Mouse (Mus musculus) brain, embryonic 18.5 days (tissue): ENCODE data around the gene Nufip1.
"Not testable (repeated sequence)": the region's sequence is repeated elsewhere in the genome, so short reads cannot be mapped to it uniquely, and the experiment has no call there.

Experiments
- DNase-seq: peaks from one replicate; pipeline ENCODE4 v3.0.0-alpha.2; 2012; ENCODE audit warnings: low read depth, low spot score

The Nufip1 gene

GRCm38 (mm10) chr14:76134975-76135374, 24.3 kb downstream of the Nufip1 start:
- no peak for DNase-seq

- DNase-seq: no peak
Measured at GRCm38 (mm10) chr14:76145248-76145647, 34.6 kb downstream of the Nufip1 start.

GRCm38 (mm10) chr14:76145868-76146267, 35.2 kb downstream of the Nufip1 start:
- DNase-seq: no peak

- no peak for DNase-seq
Measured at GRCm38 (mm10) chr14:76147061-76147460, 36.4 kb downstream of the Nufip1 start.

GRCm38 (mm10) chr14:76148294-76148693, 37.6 kb downstream of the Nufip1 start:
- DNase-seq: no peak

- DNase-seq: no peak
Measured at GRCm38 (mm10) chr14:76149531-76150179, 39.0 kb downstream of the Nufip1 start.

- DNase-seq: no peak
Measured at GRCm38 (mm10) chr14:76150499-76150898, 39.8 kb downstream of the Nufip1 start.

GRCm38 (mm10) chr14:76151011-76151410, 40.3 kb downstream of the Nufip1 start:
- DNase-seq: no peak

- DNase-seq: no peak
Measured at GRCm38 (mm10) chr14:76151820-76152161, 41.1 kb downstream of the Nufip1 start.

GRCm38 (mm10) chr14:76152162-76153002, 41.7 kb downstream of the Nufip1 start:
- peak; percentile 94 for DNase-seq

- no peak for DNase-seq
Measured at GRCm38 (mm10) chr14:76153003-76153675, 42.4 kb downstream of the Nufip1 start.

GRCm38 (mm10) chr14:76153828-76154227, 43.1 kb downstream of the Nufip1 start:
- DNase-seq: no peak

GRCm38 (mm10) chr14:76158192-76158785, 47.6 kb downstream of the Nufip1 start:
- no peak for DNase-seq

GRCm38 (mm10) chr14:76160580-76160979, 49.9 kb downstream of the Nufip1 start:
- DNase-seq: not testable (repeated sequence)

GRCm38 (mm10) chr14:76164236-76164635, 53.5 kb downstream of the Nufip1 start:
- DNase-seq: no peak

- DNase-seq: no peak
Measured at GRCm38 (mm10) chr14:76164904-76165755, 54.4 kb downstream of the Nufip1 start.

GRCm38 (mm10) chr14:76169876-76170466, 59.3 kb downstream of the Nufip1 start:
- no peak for DNase-seq

- DNase-seq: no peak
Measured at GRCm38 (mm10) chr14:76171285-76171684, 60.6 kb downstream of the Nufip1 start.

GRCm38 (mm10) chr14:76174328-76174727, 63.6 kb downstream of the Nufip1 start:
- DNase-seq: no peak

GRCm38 (mm10) chr14:76175808-76176207, 65.1 kb downstream of the Nufip1 start:
- no peak for DNase-seq

GRCm38 (mm10) chr14:76177230-76177629, 66.5 kb downstream of the Nufip1 start:
- DNase-seq: no peak
